Mouse (Mus musculus) frontal cortex, postnatal 25 days (tissue): ENCODE results near the gene Krt17.
A peak's percentile ranks its signal among the peaks of the same experiment; 100 is the strongest.
"Not testable (repeated sequence)": the region's sequence is repeated elsewhere in the genome, so short reads cannot be mapped to it uniquely, and the experiment has no call there.

Source experiments
- DNase-seq, 2 experiments: peaks; one replicate each; pipeline ENCODE4 v3.0.0; 2022; ENCODE audit warnings: low spot score in 2 of 2

Krt17 gene

GRCm38 (mm10) chr11:100260514-100261234 is at the start of gene Krt17:
TSS of gene Krt17 (minus strand) at chr11:100261029.
- no peak for DNase-seq

GRCm38 (mm10) chr11:100308672-100309071 is 47.8 kb upstream of the Krt17 start:
- not testable (repeated sequence) for DNase-seq

- no peak for DNase-seq
Observed at GRCm38 (mm10) chr11:100307900-100308299, 47.1 kb upstream of the Krt17 start.

- no peak for DNase-seq
Observed at GRCm38 (mm10) chr11:100301292-100301691, 40.5 kb upstream of the Krt17 start.

- peak in 1 of 2 experiments; percentile 49 for DNase-seq
Observed at GRCm38 (mm10) chr11:100300293-100300692, 39.5 kb upstream of the Krt17 start.

GRCm38 (mm10) chr11:100298274-100299036 is 37.6 kb upstream of the Krt17 start:
- DNase-seq = peak; percentile 79 to 84

GRCm38 (mm10) chr11:100297801-100298200 is 37.0 kb upstream of the Krt17 start:
- no peak for DNase-seq

GRCm38 (mm10) chr11:100295308-100295707 is 34.5 kb upstream of the Krt17 start:
- DNase-seq = peak; percentile 77 to 83

GRCm38 (mm10) chr11:100292884-100293283 is 32.1 kb upstream of the Krt17 start:
- DNase-seq = no peak

- DNase-seq = no peak
Observed at GRCm38 (mm10) chr11:100290235-100290634, 29.4 kb upstream of the Krt17 start.

- no peak for DNase-seq
Observed at GRCm38 (mm10) chr11:100288942-100289341, 28.1 kb upstream of the Krt17 start.

- no peak for DNase-seq
Observed at GRCm38 (mm10) chr11:100287024-100287423, 26.2 kb upstream of the Krt17 start.

- no peak for DNase-seq
Observed at GRCm38 (mm10) chr11:100284988-100285387, 24.2 kb upstream of the Krt17 start.

GRCm38 (mm10) chr11:100282549-100282948 is 21.7 kb upstream of the Krt17 start:
- DNase-seq = peak; percentile 63 to 65

- peak; percentile 92 to 93 for DNase-seq
Observed at GRCm38 (mm10) chr11:100281596-100282544, 21.0 kb upstream of the Krt17 start.

GRCm38 (mm10) chr11:100278759-100279158 is 17.9 kb upstream of the Krt17 start:
- DNase-seq = no peak

GRCm38 (mm10) chr11:100277726-100278480 is 17.1 kb upstream of the Krt17 start:
- no peak for DNase-seq

- DNase-seq = no peak
Observed at GRCm38 (mm10) chr11:100275466-100275865, 14.6 kb upstream of the Krt17 start.

- DNase-seq = no peak
Observed at GRCm38 (mm10) chr11:100274719-100275118, 13.9 kb upstream of the Krt17 start.

- DNase-seq = no peak
Observed at GRCm38 (mm10) chr11:100271878-100272277, 11.0 kb upstream of the Krt17 start.

- no peak for DNase-seq
Observed at GRCm38 (mm10) chr11:100269821-100270332, 9.0 kb upstream of the Krt17 start, which contains the start of gene Krt42. TSS of gene Krt42 (minus strand) at chr11:100269871.
